Mouse (Mus musculus) MEL (cell line): ENCODE results near the gene Helz. TPM values are rescaled to one million over a fixed set of nuclear protein-coding genes. Genes with fewer than 3 reads are reported as not detected.

Experiments
- DNase-seq: peaks from one replicate; pipeline ENCODE4 v3.0.0; 2011; ENCODE audit warnings: low read depth, low spot score
- H3K27ac ChIP-seq: 2 replicates; pipeline ENCODE4 v1.5.1; 2012; ENCODE audit warnings: low read depth, mild to moderate bottlenecking, control low read depth, low read length, moderate library complexity; ENCODE audit not compliant: control insufficient read depth
- H3K27me3 ChIP-seq, 2 experiments: fragments of 150-350 bp in 1 of 2; sonication (generic) in 1 of 2; 2 replicates each; pipeline ENCODE4 v1.6.1; 2012; ENCODE audit warnings: low read length in 2 of 2, mild to moderate bottlenecking in 2 of 2, improper control_type of control experiment in 1 of 2, moderate library complexity in 1 of 2; ENCODE audit not compliant: insufficient read depth in 2 of 2, control insufficient read depth in 1 of 2
- H3K36me3 ChIP-seq, 2 experiments: 2 replicates each; pipeline ENCODE4 v1.6.1; 2012 to 2014; ENCODE audit warnings: low read length in 2 of 2, improper control_type of control experiment in 1 of 2, inconsistent platforms in 1 of 2, mild to moderate bottlenecking in 1 of 2; ENCODE audit not compliant: insufficient read depth in 2 of 2, control insufficient read depth in 1 of 2
- H3K4me1 ChIP-seq, 2 experiments: fragments of 150-350 bp in 1 of 2; sonication (generic) in 1 of 2; 2 replicates each; pipeline ENCODE4 v1.6.1; 2012; ENCODE audit warnings: low read length in 2 of 2, improper control_type of control experiment in 1 of 2, mild to moderate bottlenecking in 1 of 2; ENCODE audit not compliant: insufficient read depth in 2 of 2, control insufficient read depth in 1 of 2
- H3K4me3 ChIP-seq, 2 experiments: fragments of 150-350 bp in 1 of 2; sonication (generic) in 1 of 2; 2 replicates each; pipeline ENCODE4 v1.5.1; 2012; ENCODE audit warnings: low read depth in 2 of 2, low read length in 2 of 2, mild to moderate bottlenecking in 2 of 2, moderate library complexity in 2 of 2, control low read depth in 1 of 2, improper control_type of control experiment in 1 of 2; ENCODE audit not compliant: control insufficient read depth in 1 of 2, insufficient read depth in 1 of 2
- H3K79me2 ChIP-seq: 2 replicates; pipeline ENCODE4 v1.6.1; 2012; ENCODE audit warnings: mild to moderate bottlenecking, low read length, moderate library complexity; ENCODE audit not compliant: control insufficient read depth, poor library complexity, insufficient read depth
- H3K9ac ChIP-seq: 2 replicates; pipeline ENCODE4 v1.6.1; 2012; ENCODE audit warnings: low read depth, mild to moderate bottlenecking, control low read depth, low read length, moderate library complexity; ENCODE audit not compliant: control insufficient read depth, poor library complexity, severe bottlenecking
- H3K9me3 ChIP-seq: fragments of 150-350 bp; sonication (generic); replicated peaks from 2 replicates; pipeline ENCODE4 v1.6.1; 2012; ENCODE audit warnings: mild to moderate bottlenecking, low read length, improper control_type of control experiment, moderate library complexity; ENCODE audit not compliant: insufficient read depth
- EP300 ChIP-seq, 2 experiments: IDR thresholded peaks; 2 replicates each; pipeline ENCODE4 v1.6.1; 2011; ENCODE audit warnings: improper control_type of control experiment in 2 of 2, low read length in 2 of 2, low read depth in 1 of 2, mild to moderate bottlenecking in 1 of 2
- ETS1 ChIP-seq: IDR thresholded peaks from 2 replicates; pipeline ENCODE4 v1.6.1; 2012; ENCODE audit warnings: low read depth, mild to moderate bottlenecking, inconsistent platforms, low read length, improper control_type of control experiment, moderate library complexity
- GATA1 ChIP-seq: IDR thresholded peaks from 2 replicates; pipeline ENCODE4 v1.6.1; 2011; ENCODE audit warnings: low read depth, low read length, improper control_type of control experiment
- HCFC1 ChIP-seq: IDR thresholded peaks from 2 replicates; pipeline ENCODE4 v1.6.1; 2012; ENCODE audit warnings: low read depth, mild to moderate bottlenecking, inconsistent platforms, low read length, improper control_type of control experiment, moderate library complexity
- JUND ChIP-seq: IDR thresholded peaks from 2 replicates; pipeline ENCODE4 v1.6.1; 2011; ENCODE audit warnings: low read depth, mild to moderate bottlenecking, improper control_type of control experiment, low read length
- MAFK ChIP-seq: IDR thresholded peaks from 2 replicates; pipeline ENCODE4 v1.6.1; 2011; ENCODE audit warnings: low read depth, mild to moderate bottlenecking, low read length, improper control_type of control experiment, borderline replicate concordance
- MAZ ChIP-seq: IDR thresholded peaks from 2 replicates; pipeline ENCODE4 v1.6.1; 2012; ENCODE audit warnings: low read depth, mild to moderate bottlenecking, inconsistent platforms, low read length, improper control_type of control experiment
- MEF2A ChIP-seq: IDR thresholded peaks from 2 replicates; pipeline ENCODE4 v1.6.1; 2014; ENCODE audit warnings: low read depth, mild to moderate bottlenecking, inconsistent platforms, low read length, improper control_type of control experiment; ENCODE audit not compliant: poor library complexity, insufficient replicate concordance, severe bottlenecking; ENCODE audit errors: extremely low read depth
- MXI1 ChIP-seq: IDR thresholded peaks from 2 replicates; pipeline ENCODE4 v1.6.1; 2011; ENCODE audit warnings: mild to moderate bottlenecking, low read depth, low read length, improper control_type of control experiment
- NRF1 ChIP-seq: IDR thresholded peaks from 2 replicates; pipeline ENCODE4 v1.6.1; 2014; ENCODE audit warnings: low read depth, mild to moderate bottlenecking, inconsistent platforms, low read length, improper control_type of control experiment, moderate library complexity; ENCODE audit not compliant: poor library complexity, insufficient read depth, severe bottlenecking
- POLR2A ChIP-seq, 2 experiments: IDR thresholded peaks; 2 replicates each; pipeline ENCODE4 v1.6.1; 2011 to 2012; ENCODE audit warnings: low read length in 2 of 2, mild to moderate bottlenecking in 2 of 2, control low read depth in 1 of 2, improper control_type of control experiment in 1 of 2, low read depth in 1 of 2, moderate library complexity in 1 of 2; ENCODE audit not compliant: control insufficient read depth in 1 of 2, insufficient read depth in 1 of 2, poor library complexity in 1 of 2
- POLR2AphosphoS5 ChIP-seq: IDR thresholded peaks from 2 replicates; pipeline ENCODE4 v1.6.1; 2012; ENCODE audit warnings: low read depth, borderline replicate concordance, mild to moderate bottlenecking, inconsistent platforms, low read length, moderate library complexity, mixed read lengths
- RCOR1 ChIP-seq: IDR thresholded peaks from 2 replicates; pipeline ENCODE4 v1.6.1; 2012; ENCODE audit warnings: low read depth, mild to moderate bottlenecking, inconsistent platforms, low read length, improper control_type of control experiment
- SMC3 ChIP-seq: IDR thresholded peaks from 2 replicates; pipeline ENCODE4 v1.6.1; 2011; ENCODE audit warnings: low read depth, low read length, improper control_type of control experiment
- ZMIZ1 ChIP-seq: IDR thresholded peaks from 2 replicates; pipeline ENCODE4 v1.6.1; 2012; ENCODE audit warnings: low read depth, mild to moderate bottlenecking, inconsistent platforms, low read length, improper control_type of control experiment, moderate library complexity
- ZNF384 ChIP-seq: IDR thresholded peaks from 2 replicates; pipeline ENCODE4 v1.6.1; 2012; ENCODE audit warnings: low read depth, mild to moderate bottlenecking, inconsistent platforms, low read length, improper control_type of control experiment
- polyA plus RNA-seq, 2 experiments: library from polyadenylated mRNA; stranded (reverse) in 1 of 2; unstranded in 1 of 2; fragments of >175 nt in 1 of 2; fragments of >200 nt in 1 of 2; gene quantifications; 2 replicates each; pipeline versions ENCODE4 v1.2.1 to v1.2.4; 2012; ENCODE audit warnings: low replicate concordance in 2 of 2, low read depth in 1 of 2; ENCODE audit not compliant: insufficient read length in 2 of 2, insufficient read depth in 1 of 2, missing spikeins in 1 of 2
- total RNA-seq: library from RNA; depleted of rRNA; stranded (reverse); fragments of 300-350 nt; gene quantifications from 2 replicates; pipeline ENCODE4 v1.2.3, GENCODE M21; 2012

The Helz gene
- total and polyA plus RNA-seq, 3 experiments: 15.1 to 41.0 (median 39.9) TPM

DNA sequence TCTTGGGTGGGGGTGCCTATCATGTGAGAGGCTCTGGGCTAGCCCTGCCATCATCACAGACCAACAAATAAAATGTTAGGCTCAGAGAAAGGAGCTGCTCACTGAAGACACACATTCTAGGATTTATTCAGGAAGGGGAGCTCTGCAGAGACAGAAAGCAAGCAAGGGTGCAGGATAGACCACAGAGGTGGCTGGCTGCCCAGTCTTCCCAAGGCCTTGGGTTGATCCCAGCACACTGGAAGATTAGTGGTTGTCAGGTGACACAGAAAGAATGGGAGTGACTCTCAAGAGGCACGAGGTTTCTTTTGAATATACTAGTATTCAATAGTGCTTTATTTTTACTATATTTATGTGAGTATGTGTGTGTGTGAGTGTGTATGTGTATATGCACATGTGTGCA lies 26.6 kb upstream of the Helz start:
- no peaks in the 10 kb centered on the region for H3K9me3 ChIP-seq
- no peaks in the 10 kb centered on the region for H3K4me1 ChIP-seq
- no peak overlapping the region for H3K27ac ChIP-seq
- no peak overlapping the region for H3K4me3 ChIP-seq
- no peaks in the 10 kb centered on the region for H3K36me3 ChIP-seq
- H3K9ac ChIP-seq: no peak overlapping the region
- DNase-seq: no peak
- no peak for TF ChIP-seq MXI1
- TF ChIP-seq EP300 (IDR thresholded peaks at IDR 0.05; ENCODE audit: low read depth in 1 of 2, low read length in 2 of 2): no peak
- TF ChIP-seq, all 39 proteins: peak for 0
- Histone ChIP-seq H3K27me3 (peaks cover 0 to 2% of the 10 kb centered on the region in 2 experiments; a peak in 1 of 4 replicates), H3K79me2 (no peaks in the 10 kb centered on the region)

- H3K9me3 ChIP-seq: no peaks in the 10 kb centered on the region
- no peaks in the 10 kb centered on the region for H3K27me3 ChIP-seq
- TF ChIP-seq JUND (no peak), ZNF384 (peak; percentile 48; the same call in 1 of the 2 replicates), MAZ (no peak)
- H3K36me3 ChIP-seq: no peaks in the 10 kb centered on the region
- H3K4me3 ChIP-seq: no peak overlapping the region
- no peaks in the 10 kb centered on the region for H3K79me2 ChIP-seq
- H3K9ac ChIP-seq: no peak overlapping the region
- no peak overlapping the region for H3K27ac ChIP-seq
- H3K4me1 ChIP-seq: no peaks in the 10 kb centered on the region; a peak in 1 of 4 replicates
- DNase-seq: no peak
Measured at GRCm38 (mm10) chr11:107524966-107525365, 22.8 kb upstream of the Helz start.

DNA sequence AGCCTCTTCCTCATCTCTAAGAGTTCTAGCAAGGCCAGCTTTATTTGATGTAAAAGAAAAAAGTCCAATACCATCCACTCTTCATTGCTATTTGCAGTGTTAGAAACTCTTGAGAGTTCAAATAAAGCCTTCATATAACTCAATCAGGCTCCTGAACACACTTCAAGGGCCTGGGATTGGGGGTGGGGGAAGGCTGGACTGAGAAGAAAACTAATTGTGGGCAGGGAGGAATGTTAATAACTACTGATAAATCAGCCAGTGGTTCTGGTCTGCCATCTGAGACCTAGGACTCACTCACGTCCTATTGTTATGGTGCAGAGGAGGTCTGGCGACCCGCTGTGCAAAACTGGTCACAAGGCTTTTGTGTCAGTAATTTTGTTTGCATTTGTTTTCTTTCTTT lies 20.1 kb upstream of the Helz start:
- H3K36me3 ChIP-seq: peaks cover 0 to 7% of the 10 kb centered on the region in 2 experiments; a peak in 1 of 4 replicates
- TF ChIP-seq POLR2AphosphoS5: no peak
- no peak for TF ChIP-seq GATA1
- no peak for TF ChIP-seq HCFC1
- no peak for TF ChIP-seq SMC3
- TF ChIP-seq, all 39 proteins: peak for 0

GRCm38 (mm10) chr11:107529320-107529719 lies 18.4 kb upstream of the Helz start:
- no peak overlapping the region for H3K4me3 ChIP-seq
- H3K27me3 ChIP-seq: no peaks in the 10 kb centered on the region
- H3K9me3 ChIP-seq: no peaks in the 10 kb centered on the region
- peaks cover 6 to 8% of the 10 kb centered on the region in 2 experiments; a peak in 3 of 4 replicates for H3K4me1 ChIP-seq
- TF ChIP-seq RCOR1 (no peak), POLR2A (IDR thresholded peaks at IDR 0.05; ENCODE audit: control insufficient read depth in 1 of 2, insufficient read depth in 1 of 2, low read depth in 1 of 2, low read length in 2 of 2, poor library complexity in 1 of 2) (no peak), MXI1 (no peak), ETS1 (no peak), NRF1 (no peak), ZMIZ1 (no peak), MAFK (0 out of 2 replicates have a peak, but pooled peaks have one; percentile 11), MEF2A (no peak)
- no peak overlapping the region for H3K27ac ChIP-seq
- no peak overlapping the region for H3K9ac ChIP-seq
- H3K79me2 ChIP-seq: no peaks in the 10 kb centered on the region
- DNase-seq: no peak
- peaks cover 0 to 7% of the 10 kb centered on the region in 2 experiments; a peak in 1 of 4 replicates for H3K36me3 ChIP-seq

More for the DNA sequence above, 20.1 kb upstream of the Helz start:
- no peaks in the 10 kb centered on the region for H3K79me2 ChIP-seq
- DNase-seq: no peak
- no peaks in the 10 kb centered on the region for H3K27me3 ChIP-seq
- H3K9me3 ChIP-seq: no peaks in the 10 kb centered on the region
- peaks cover 6 to 8% of the 10 kb centered on the region in 2 experiments; a peak in 3 of 4 replicates for H3K4me1 ChIP-seq
- no peak overlapping the region for H3K27ac ChIP-seq
- H3K4me3 ChIP-seq: no peak overlapping the region
- H3K9ac ChIP-seq: no peak overlapping the region
